Mouse (Mus musculus): ENCODE data around the gene 4930404H24Rik.

GRCm38 (mm10) chr2:153520057-153520456 is 27.5 kb downstream of the 4930404H24Rik start:
- TF ChIP-seq CHD2 (IDR thresholded peaks at IDR 0.05; ENCODE audit: low read depth, low read length): no peak
- TF ChIP-seq ZC3H11A (IDR thresholded peaks at IDR 0.05; ENCODE audit: borderline replicate concordance, low read depth, low read length): no peak
- TF ChIP-seq MAFK (IDR thresholded peaks at IDR 0.05; ENCODE audit: insufficient read depth, low read depth, low read length): peak; percentile 78
- no peak for TF ChIP-seq HCFC1 (IDR thresholded peaks at IDR 0.05; ENCODE audit: borderline replicate concordance, insufficient read depth, low read length)
